Mouse (Mus musculus): ENCODE data around the gene Cfap58.

Cfap58 gene

GRCm38 (mm10) chr19:47937443-47938406 lies at the start of gene Cfap58:
TSS of gene Cfap58 (plus strand) at chr19:47937675.
- peak; percentile 81 for DNase-seq (ENCODE audit: low read depth)

- DNase-seq (ENCODE audit: low read depth): peak; percentile 54
These were observed 49.4 kb upstream of the Cfap58 start for GRCm38 (mm10) chr19:47888037-47888436.

- peak; percentile 50 for DNase-seq (ENCODE audit: low read depth)
These were observed 46.9 kb upstream of the Cfap58 start for GRCm38 (mm10) chr19:47890489-47891130.

GRCm38 (mm10) chr19:47891562-47892312 lies 45.7 kb upstream of the Cfap58 start:
- DNase-seq (ENCODE audit: low read depth): no peak

GRCm38 (mm10) chr19:47893092-47893491 lies 44.4 kb upstream of the Cfap58 start:
- DNase-seq (ENCODE audit: low read depth): no peak

- DNase-seq (ENCODE audit: low read depth): no peak
These were observed 38.9 kb upstream of the Cfap58 start for GRCm38 (mm10) chr19:47898472-47899079.

- peak; percentile 55 for DNase-seq (ENCODE audit: low read depth)
These were observed 37.5 kb upstream of the Cfap58 start for GRCm38 (mm10) chr19:47900012-47900411.

- no peak for DNase-seq (ENCODE audit: low read depth)
These were observed 36.9 kb upstream of the Cfap58 start for GRCm38 (mm10) chr19:47900558-47900957.

GRCm38 (mm10) chr19:47902316-47903201 lies 34.9 kb upstream of the Cfap58 start:
- DNase-seq (ENCODE audit: low read depth): no peak

- no peak for DNase-seq (ENCODE audit: low read depth)
These were observed 33.8 kb upstream of the Cfap58 start for GRCm38 (mm10) chr19:47903679-47904078.

GRCm38 (mm10) chr19:47905081-47905480 lies 32.4 kb upstream of the Cfap58 start:
- DNase-seq (ENCODE audit: low read depth): no peak

GRCm38 (mm10) chr19:47905603-47906002 lies 31.9 kb upstream of the Cfap58 start:
- DNase-seq (ENCODE audit: low read depth): peak; percentile 10

GRCm38 (mm10) chr19:47907596-47907995 lies 29.9 kb upstream of the Cfap58 start:
- no peak for DNase-seq (ENCODE audit: low read depth)

GRCm38 (mm10) chr19:47908961-47909371 lies 28.5 kb upstream of the Cfap58 start:
- DNase-seq (ENCODE audit: low read depth): no peak

- peak; percentile 84 for DNase-seq (ENCODE audit: low read depth)
These were observed 27.9 kb upstream of the Cfap58 start for GRCm38 (mm10) chr19:47909387-47910116.

- DNase-seq (ENCODE audit: low read depth): peak; percentile 85
These were observed 27.3 kb upstream of the Cfap58 start for GRCm38 (mm10) chr19:47910117-47910618.

GRCm38 (mm10) chr19:47910751-47911150 lies 26.7 kb upstream of the Cfap58 start:
- peak; percentile 70 for DNase-seq (ENCODE audit: low read depth)

GRCm38 (mm10) chr19:47913344-47913743 lies 24.1 kb upstream of the Cfap58 start:
- DNase-seq (ENCODE audit: low read depth): no peak

- DNase-seq (ENCODE audit: low read depth): no peak
These were observed 23.3 kb upstream of the Cfap58 start for GRCm38 (mm10) chr19:47914191-47914590.

- no peak for DNase-seq (ENCODE audit: low read depth)
These were observed 22.2 kb upstream of the Cfap58 start for GRCm38 (mm10) chr19:47915251-47915650.
